Mouse (Mus musculus): ENCODE measurements around the gene Gp9. TPM values are rescaled to one million over a fixed set of nuclear protein-coding genes. Genes with fewer than 3 reads are reported as not detected.

The Gp9 gene
- total and polyA plus RNA-seq, 2 experiments from 2014 or later = 0.18 to 0.33 TPM

GRCm38 (mm10) chr6:87810311-87810710, 32.4 kb downstream of the Gp9 start:
- ATAC-seq (no peak), DNase-seq (no peak)
- Histone ChIP-seq H3K27me3 (ENCODE audit: insufficient read depth, low read length) (no peaks in the 10 kb centered on the region), H3K36me3 (ENCODE audit: insufficient read depth) (peaks cover 9% of the 10 kb centered on the region), H3K9me3 (ENCODE audit: low read length) (no peaks in the 10 kb centered on the region), H3K4me1 (ENCODE audit: insufficient read depth) (no peaks in the 10 kb centered on the region), H3K4me3 (ENCODE audit: low read depth, low read length) (peak overlapping the region; percentile 84), H3K4me2 (ENCODE audit: low read depth) (peak overlapping the region; percentile 93), H3K27ac (ENCODE audit: low read depth, low read length) (no peak overlapping the region), H3K9ac (no peak overlapping the region)
- 42% methylated on average over 6 of the region's 6 CpGs for whole genome bisulfite sequencing
- TF ChIP-seq CTCF (IDR thresholded peaks at IDR 0.05; ENCODE audit: low read depth) = no peak

DNA sequence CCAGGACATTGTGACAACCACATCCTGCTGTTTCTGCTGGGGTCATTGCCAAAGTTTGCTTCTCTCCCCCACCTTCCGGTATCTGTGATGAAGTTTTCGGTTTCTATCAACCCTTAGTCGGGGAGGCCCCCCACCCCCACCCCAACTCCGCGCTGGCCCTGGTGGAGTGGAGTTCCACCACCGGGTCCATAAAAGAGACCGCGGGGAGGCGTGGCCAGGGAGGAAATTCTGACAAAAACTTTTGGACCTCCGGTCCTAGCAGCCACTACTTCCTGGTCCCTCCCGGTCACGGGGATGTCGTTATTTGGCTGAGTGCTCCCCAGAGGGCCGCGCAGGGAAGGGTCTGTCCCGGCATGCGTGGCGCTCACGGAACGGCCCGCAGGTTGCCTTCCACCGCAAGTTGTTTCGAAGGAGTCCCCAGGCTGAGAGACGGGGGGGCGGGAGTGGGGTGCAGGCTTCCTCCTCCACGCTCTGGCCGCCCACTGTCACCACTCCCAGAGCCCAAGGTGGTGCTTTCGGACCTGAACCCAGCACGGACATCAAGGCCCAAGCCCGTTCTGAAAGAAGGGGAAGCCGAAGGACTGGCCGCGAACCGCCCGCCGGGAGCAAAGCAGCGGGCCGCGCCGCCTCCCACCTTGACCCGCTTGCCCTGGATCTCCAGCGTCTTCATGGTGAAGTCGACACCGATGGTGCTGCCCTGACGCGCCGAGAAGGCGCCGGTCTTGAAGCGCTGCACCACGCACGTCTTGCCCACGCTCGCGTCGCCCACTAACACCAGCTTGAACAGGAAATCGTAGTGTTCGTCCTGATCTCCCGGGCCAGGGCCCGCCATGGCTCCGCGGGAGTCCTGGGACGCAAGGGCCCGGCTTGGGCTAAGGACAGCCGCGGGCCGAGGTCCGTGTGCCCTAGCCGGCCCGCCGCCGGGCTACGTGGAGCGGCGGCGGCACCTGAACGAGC, 33.1 kb downstream of the Gp9 start:
- peak; percentile 72 for ATAC-seq
- WGBS = 2% methylated on average over 73 of the region's 77 CpGs
- no peaks in the 10 kb centered on the region for H3K9me3 ChIP-seq (ENCODE audit: low read length)

GRCm38 (mm10) chr6:87811675-87812338, 33.9 kb downstream of the Gp9 start, which contains the start of gene Rab43:
Gene Rab43 (minus strand): TSS chr6:87812164.
- peak; percentile 44 for TF ChIP-seq CTCF (IDR thresholded peaks at IDR 0.05; ENCODE audit: low read depth)
- no peaks in the 10 kb centered on the region for H3K27me3 ChIP-seq (ENCODE audit: insufficient read depth, low read length)
- no peaks in the 10 kb centered on the region for H3K9me3 ChIP-seq (ENCODE audit: low read length)
- peak; percentile 98 for ATAC-seq
- peak within 1 kb of the TSS; percentile 84 for H3K4me3 ChIP-seq (ENCODE audit: low read depth, low read length)
- peak within 1 kb of the TSS; percentile 79 for H3K9ac ChIP-seq
- H3K4me2 ChIP-seq (ENCODE audit: low read depth) = peak within 1 kb of the TSS; percentile 93
- under 1% methylated on average over 49 of the region's 56 CpGs for WGBS
- peaks cover 17% of the 10 kb centered on the region for H3K36me3 ChIP-seq (ENCODE audit: insufficient read depth)
- H3K27ac ChIP-seq (ENCODE audit: low read depth, low read length) = peak within 1 kb of the TSS; percentile 77
- peak; percentile 86 for DNase-seq
- H3K4me1 ChIP-seq (ENCODE audit: insufficient read depth) = no peaks in the 10 kb centered on the region

More for the DNA sequence above, 33.1 kb downstream of the Gp9 start:
- peaks cover 14% of the 10 kb centered on the region for H3K36me3 ChIP-seq (ENCODE audit: insufficient read depth)
- no peak for TF ChIP-seq CTCF (IDR thresholded peaks at IDR 0.05; ENCODE audit: low read depth)
- peak; percentile 56 for DNase-seq
- peak overlapping the region; percentile 84 for H3K4me3 ChIP-seq (ENCODE audit: low read depth, low read length)
- H3K27ac ChIP-seq (ENCODE audit: low read depth, low read length) = peak overlapping the region; percentile 77
- no peaks in the 10 kb centered on the region for H3K4me1 ChIP-seq (ENCODE audit: insufficient read depth)
- H3K27me3 ChIP-seq (ENCODE audit: insufficient read depth, low read length) = no peaks in the 10 kb centered on the region
- H3K4me2 ChIP-seq (ENCODE audit: low read depth) = peak overlapping the region; percentile 93
- peak overlapping the region; percentile 79 for H3K9ac ChIP-seq

GRCm38 (mm10) chr6:87812656-87813055, 34.8 kb downstream of the Gp9 start:
- H3K27ac ChIP-seq (ENCODE audit: low read depth, low read length) = no peak overlapping the region
- ATAC-seq = no peak
- H3K9ac ChIP-seq = no peak overlapping the region
- H3K9me3 ChIP-seq (ENCODE audit: low read length) = no peaks in the 10 kb centered on the region
- TF ChIP-seq CTCF (IDR thresholded peaks at IDR 0.05; ENCODE audit: low read depth) = no peak
- 88% methylated on average over 1 of the region's 1 CpGs for WGBS
- DNase-seq = no peak
- H3K4me2 ChIP-seq (ENCODE audit: low read depth) = 0 out of 2 replicates have a peak overlapping the region, but pooled peaks have one; percentile 93
- H3K4me1 ChIP-seq (ENCODE audit: insufficient read depth) = no peaks in the 10 kb centered on the region
- H3K27me3 ChIP-seq (ENCODE audit: insufficient read depth, low read length) = no peaks in the 10 kb centered on the region
- peaks cover 25% of the 10 kb centered on the region for H3K36me3 ChIP-seq (ENCODE audit: insufficient read depth)
- no peak overlapping the region for H3K4me3 ChIP-seq (ENCODE audit: low read depth, low read length)

GRCm38 (mm10) chr6:87814486-87814885, 36.6 kb downstream of the Gp9 start:
- Histone ChIP-seq H3K4me1 (ENCODE audit: insufficient read depth) (no peaks in the 10 kb centered on the region), H3K36me3 (ENCODE audit: insufficient read depth) (peaks cover 39% of the 10 kb centered on the region), H3K9ac (no peak overlapping the region), H3K4me2 (ENCODE audit: low read depth) (no peak overlapping the region), H3K9me3 (ENCODE audit: low read length) (no peaks in the 10 kb centered on the region), H3K27ac (ENCODE audit: low read depth, low read length) (no peak overlapping the region), H3K27me3 (ENCODE audit: insufficient read depth, low read length) (no peaks in the 10 kb centered on the region), H3K4me3 (ENCODE audit: low read depth, low read length) (no peak overlapping the region)
- 93% methylated on average over 5 of the region's 5 CpGs for WGBS
- DNase-seq = no peak
- no peak for TF ChIP-seq CTCF (IDR thresholded peaks at IDR 0.05; ENCODE audit: low read depth)
- ATAC-seq = no peak

DNA sequence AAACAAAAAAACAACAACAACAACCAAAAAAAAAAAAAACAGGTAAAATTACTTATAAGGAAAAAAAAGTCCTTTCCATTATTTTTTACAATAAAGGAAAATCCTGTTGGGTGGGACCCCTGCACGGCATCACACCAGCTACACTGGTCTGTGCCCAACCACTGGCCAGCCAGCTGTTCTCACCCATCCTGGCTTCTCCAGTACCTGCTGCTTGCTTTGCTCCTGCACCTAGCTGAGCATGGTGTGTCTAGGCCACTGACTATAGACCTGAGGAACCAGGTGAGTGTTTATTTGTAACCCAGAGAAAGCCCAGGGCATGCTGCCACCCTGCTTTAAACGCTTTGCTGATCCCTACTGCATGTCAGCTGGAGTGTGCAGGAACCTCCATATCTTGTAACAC, 42.5 kb downstream of the Gp9 start:
- no peak overlapping the region for H3K4me2 ChIP-seq (ENCODE audit: low read depth)
- peaks cover 81% of the 10 kb centered on the region for H3K36me3 ChIP-seq (ENCODE audit: insufficient read depth)
- H3K4me3 ChIP-seq (ENCODE audit: low read depth, low read length) = no peak overlapping the region
- DNase-seq (no peak), ATAC-seq (no peak)
- H3K4me1 ChIP-seq (ENCODE audit: insufficient read depth) = no peaks in the 10 kb centered on the region
- WGBS = 98% methylated on average over 2 of the region's 2 CpGs
- no peaks in the 10 kb centered on the region for H3K9me3 ChIP-seq (ENCODE audit: low read length)
- no peaks in the 10 kb centered on the region for H3K27me3 ChIP-seq (ENCODE audit: insufficient read depth, low read length)
- H3K9ac ChIP-seq = no peak overlapping the region
- TF ChIP-seq CTCF (IDR thresholded peaks at IDR 0.05; ENCODE audit: low read depth) = no peak
- H3K27ac ChIP-seq (ENCODE audit: low read depth, low read length) = no peak overlapping the region

Other genes with a start within 250 kb of the Gp9 start
- 2.7 and 3.3 TPM in 2 replicates for gene Arhgap25, start 244.8 kb upstream of the Gp9 start, total RNA-seq (2014; rRNA removed)
- gene Arhgap25, start 244.8 kb upstream of the Gp9 start, polyA plus RNA-seq (2015; fragmentation: Nextera tagmentation; extraction: Ambion mirVana) = 1.6 and 2.2 TPM in 2 replicates
- 2.5 and 3.1 TPM in 2 replicates for gene Prokr1, start 187.3 kb upstream of the Gp9 start, total RNA-seq (2014; rRNA removed)
- 1.1 and 1.6 TPM in 2 replicates for gene Prokr1, start 187.3 kb upstream of the Gp9 start, polyA plus RNA-seq (2015; fragmentation: Nextera tagmentation; extraction: Ambion mirVana)
- gene Aplf, start 105.9 kb upstream of the Gp9 start, total RNA-seq (2014; rRNA removed) = 8.1 and 9.1 TPM in 2 replicates
- gene Aplf, start 105.9 kb upstream of the Gp9 start, polyA plus RNA-seq (2015; fragmentation: Nextera tagmentation; extraction: Ambion mirVana) = 8.8 and 12.0 TPM in 2 replicates
- 4.8 and 7.3 TPM in 2 replicates for gene Efcc1, start 47.2 kb upstream of the Gp9 start, total RNA-seq (2014; rRNA removed)
- 4.7 and 7.8 TPM in 2 replicates for gene Efcc1, start 47.2 kb upstream of the Gp9 start, polyA plus RNA-seq (2015; fragmentation: Nextera tagmentation; extraction: Ambion mirVana)
- 14.2 and 24.3 TPM in 2 replicates for gene Rab43, start 34.1 kb downstream of the Gp9 start, total RNA-seq (2014; rRNA removed)
- 7.2 and 9.3 TPM in 2 replicates for gene Rab43, start 34.1 kb downstream of the Gp9 start, polyA plus RNA-seq (2015; fragmentation: Nextera tagmentation; extraction: Ambion mirVana)
- gene Gm45140, start 57.7 kb downstream of the Gp9 start, total RNA-seq (2014; rRNA removed) = 1.7 and 4.7 TPM in 2 replicates
- gene Gm45140, start 57.7 kb downstream of the Gp9 start, polyA plus RNA-seq (2015; fragmentation: Nextera tagmentation; extraction: Ambion mirVana) = 1.0 and 2.0 TPM in 2 replicates
- gene Isy1, start 60.7 kb downstream of the Gp9 start, total RNA-seq (2014; rRNA removed) = 30.1 and 31.5 TPM in 2 replicates
- 28.2 and 28.5 TPM in 2 replicates for gene Isy1, start 60.7 kb downstream of the Gp9 start, polyA plus RNA-seq (2015; fragmentation: Nextera tagmentation; extraction: Ambion mirVana)
- gene Cnbp, start 73.0 kb downstream of the Gp9 start, total RNA-seq (2014; rRNA removed) = 244 and 321 TPM in 2 replicates
- gene Cnbp, start 73.0 kb downstream of the Gp9 start, polyA plus RNA-seq (2015; fragmentation: Nextera tagmentation; extraction: Ambion mirVana) = 684 and 687 TPM in 2 replicates
- 171 and 186 TPM in 2 replicates for gene Copg1, start 109.7 kb downstream of the Gp9 start, total RNA-seq (2014; rRNA removed)
- 163 and 180 TPM in 2 replicates for gene Copg1, start 109.7 kb downstream of the Gp9 start, polyA plus RNA-seq (2015; fragmentation: Nextera tagmentation; extraction: Ambion mirVana)
- gene Hmces, start 135.9 kb downstream of the Gp9 start, total RNA-seq (2014; rRNA removed) = 25.7 and 42.5 TPM in 2 replicates
- gene Hmces, start 135.9 kb downstream of the Gp9 start, polyA plus RNA-seq (2015; fragmentation: Nextera tagmentation; extraction: Ambion mirVana) = 40.4 and 45.2 TPM in 2 replicates
- gene H1fx, start 203.6 kb downstream of the Gp9 start, total RNA-seq (2014; rRNA removed) = 16.7 and 26.7 TPM in 2 replicates
- 66.3 and 68.6 TPM in 2 replicates for gene H1fx, start 203.6 kb downstream of the Gp9 start, polyA plus RNA-seq (2015; fragmentation: Nextera tagmentation; extraction: Ambion mirVana)

Measured in forebrain, postnatal 0 days (tissue).